Mouse (Mus musculus): ENCODE results near the gene Tuba1c. TPM values are rescaled to one million over a fixed set of nuclear protein-coding genes. Genes with fewer than 3 reads are reported as not detected.

Tuba1c gene
- polyA plus RNA-seq, 1 experiment from 2014 or later = 244 TPM

DNA sequence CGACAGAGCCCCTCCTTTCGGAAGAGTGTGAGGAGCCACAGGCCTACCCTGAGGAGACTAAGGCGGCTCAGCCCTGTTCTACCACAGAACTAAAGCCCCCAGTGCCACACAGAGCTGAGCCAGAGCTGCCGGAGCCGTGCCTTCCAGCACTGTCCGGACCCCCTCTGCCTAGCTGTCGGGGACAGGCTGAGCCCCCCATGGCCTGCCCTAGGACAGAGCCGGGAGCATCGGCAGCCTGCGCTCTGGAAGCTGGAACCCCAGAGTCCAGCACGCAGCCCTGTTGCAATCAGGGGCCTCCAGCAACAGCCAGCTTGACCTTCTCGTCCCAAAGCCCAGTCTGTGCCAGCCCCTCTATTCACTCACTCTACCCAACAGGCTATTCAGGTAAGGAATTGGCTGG lies 52.6 kb downstream of the Tuba1c start:
- H3K9me3 ChIP-seq (replicated peaks) = no peaks in the 10 kb centered on the region
- no peak overlapping the region for H3K27ac ChIP-seq
- H3K27me3 ChIP-seq (replicated peaks) = peaks cover 45% of the 10 kb centered on the region
- peaks cover 25% of the 10 kb centered on the region for H3K4me1 ChIP-seq
- no peak overlapping the region for H3K9ac ChIP-seq
- no peak overlapping the region for H3K4me3 ChIP-seq
- no peak for ATAC-seq
- WGBS (ENCODE audit: insufficient replicate concordance) = 90% methylated on average over 12 of the region's 12 CpGs
- H3K4me2 ChIP-seq = no peak overlapping the region
- H3K36me3 ChIP-seq = peaks cover 65% of the 10 kb centered on the region

DNA sequence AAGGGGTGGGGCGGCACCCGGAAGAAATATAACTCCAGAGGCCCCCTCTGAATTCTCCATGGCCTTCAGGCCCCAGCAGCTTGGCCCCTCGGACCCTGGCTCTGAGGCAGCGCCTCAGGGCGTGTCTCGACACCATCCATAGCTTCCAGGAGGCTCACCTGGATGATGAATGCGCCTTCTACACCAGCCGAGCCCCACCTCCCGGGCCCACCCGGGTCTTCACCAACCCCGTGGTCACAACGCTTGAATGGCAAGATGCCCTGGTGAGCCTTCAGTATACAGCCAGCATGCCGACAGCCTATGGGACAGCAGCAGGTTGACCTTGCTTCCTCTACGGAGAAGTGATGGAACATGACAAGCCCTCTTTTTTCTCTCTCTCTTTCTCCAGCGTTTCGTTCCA lies 53.1 kb downstream of the Tuba1c start:
- Histone ChIP-seq H3K9ac (no peak overlapping the region), H3K4me3 (no peak overlapping the region), H3K27ac (no peak overlapping the region), H3K4me1 (peaks cover 22% of the 10 kb centered on the region), H3K27me3 (replicated peaks) (peaks cover 50% of the 10 kb centered on the region), H3K4me2 (no peak overlapping the region), H3K36me3 (peaks cover 60% of the 10 kb centered on the region), H3K9me3 (replicated peaks) (no peaks in the 10 kb centered on the region)
- WGBS (ENCODE audit: insufficient replicate concordance) = 91% methylated on average over 16 of the region's 16 CpGs
- no peak for ATAC-seq

DNA sequence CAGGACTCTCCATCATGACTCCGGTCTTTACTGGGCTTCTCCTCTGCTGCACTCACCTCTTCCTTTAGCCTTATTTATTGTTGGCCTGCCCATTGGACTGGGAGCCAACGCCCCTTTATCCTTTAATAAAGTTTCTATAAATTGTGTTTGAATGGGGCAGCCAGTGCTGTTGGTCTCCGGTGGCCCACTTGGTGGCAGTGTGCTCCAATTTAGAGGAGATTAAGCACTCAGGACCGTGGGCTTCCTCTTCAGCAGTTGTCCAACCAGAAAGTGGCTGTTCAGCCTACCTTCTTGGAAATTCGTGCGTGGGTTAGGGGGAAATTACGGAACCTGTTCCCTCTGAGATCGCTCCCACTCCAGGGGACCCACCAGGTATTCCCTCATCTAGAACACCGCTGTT lies 53.6 kb downstream of the Tuba1c start:
- peaks cover 56% of the 10 kb centered on the region for H3K36me3 ChIP-seq
- H3K27ac ChIP-seq = no peak overlapping the region
- no peak overlapping the region for H3K9ac ChIP-seq
- H3K4me2 ChIP-seq = no peak overlapping the region
- ATAC-seq = no peak
- H3K4me1 ChIP-seq = peaks cover 22% of the 10 kb centered on the region
- WGBS (ENCODE audit: insufficient replicate concordance) = 62% methylated on average over 9 of the region's 9 CpGs
- H3K4me3 ChIP-seq = no peak overlapping the region
- H3K27me3 ChIP-seq (replicated peaks) = peaks cover 54% of the 10 kb centered on the region
- H3K9me3 ChIP-seq (replicated peaks) = no peaks in the 10 kb centered on the region

DNA sequence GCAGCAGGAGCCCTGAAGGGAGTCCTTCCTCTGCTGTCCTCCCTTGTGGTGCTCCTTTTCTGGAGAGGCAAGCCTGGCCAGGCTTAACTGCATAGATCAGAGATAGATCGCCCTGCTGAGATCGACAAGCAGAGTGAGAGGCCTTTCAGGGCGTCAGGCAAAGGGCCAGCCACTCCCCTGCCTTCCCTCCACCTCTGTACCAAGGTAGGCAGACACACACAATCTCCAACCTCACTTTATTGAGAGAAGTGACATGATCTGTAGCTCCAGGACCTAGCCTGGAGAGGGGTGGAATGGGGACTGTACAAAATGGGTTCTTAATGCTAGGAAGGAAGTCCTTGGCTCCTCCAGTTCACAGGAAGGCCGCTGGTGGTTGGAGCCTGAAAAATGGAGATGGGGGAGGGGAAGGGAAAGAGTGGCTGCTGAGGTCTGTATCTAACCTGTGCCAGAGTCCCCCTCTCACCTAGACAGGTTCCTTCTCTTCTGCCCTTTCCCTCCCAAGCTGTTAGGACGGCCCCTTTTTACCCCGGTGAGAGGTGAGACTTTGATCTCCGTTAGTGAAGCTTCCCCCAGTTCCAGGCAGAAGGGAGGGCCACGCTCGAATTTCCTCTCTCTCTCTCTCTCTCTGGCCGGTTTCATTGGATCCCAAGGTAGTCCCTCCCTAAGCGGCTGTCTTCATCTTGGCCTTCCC lies 54.3 kb downstream of the Tuba1c start:
- peaks cover 48% of the 10 kb centered on the region for H3K36me3 ChIP-seq
- 0 out of 2 replicates have a peak overlapping the region, but pooled peaks have one; percentile 15 for H3K4me3 ChIP-seq
- ATAC-seq = no peak
- WGBS (ENCODE audit: insufficient replicate concordance) = 16% methylated on average over 11 of the region's 11 CpGs
- no peaks in the 10 kb centered on the region for H3K9me3 ChIP-seq (replicated peaks)
- peak overlapping the region; percentile 26; the same call in 1 of the 2 replicates for H3K4me2 ChIP-seq
- no peak overlapping the region for H3K9ac ChIP-seq
- peaks cover 28% of the 10 kb centered on the region for H3K4me1 ChIP-seq
- H3K27me3 ChIP-seq (replicated peaks) = peaks cover 62% of the 10 kb centered on the region
- H3K27ac ChIP-seq = no peak overlapping the region

DNA sequence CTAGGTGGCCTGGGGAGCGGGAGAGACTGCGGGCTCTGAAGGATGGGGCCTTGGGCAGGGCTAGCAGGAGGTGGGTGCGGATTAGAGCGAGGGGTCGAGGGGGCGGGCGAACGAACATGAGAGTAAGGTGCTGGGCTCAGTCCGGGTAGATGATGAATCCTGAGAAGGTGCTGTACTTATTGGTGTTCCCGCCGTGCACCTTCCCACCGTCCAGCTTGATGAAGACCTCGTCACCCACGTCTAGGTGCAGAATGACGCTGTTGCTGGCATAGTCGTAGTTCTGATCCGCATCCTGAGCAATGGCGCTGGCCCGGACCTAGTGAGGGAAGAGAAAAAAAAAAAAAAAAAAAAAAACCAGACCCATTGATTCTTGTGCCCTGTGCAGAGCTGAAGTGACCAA lies 54.9 kb downstream of the Tuba1c start:
- Histone ChIP-seq H3K4me1 (peaks cover 30% of the 10 kb centered on the region), H3K9ac (no peak overlapping the region), H3K27me3 (replicated peaks) (peaks cover 68% of the 10 kb centered on the region), H3K27ac (no peak overlapping the region), H3K9me3 (replicated peaks) (no peaks in the 10 kb centered on the region), H3K4me2 (peak overlapping the region; percentile 26; the same call in 1 of the 2 replicates), H3K36me3 (peaks cover 42% of the 10 kb centered on the region), H3K4me3 (0 out of 2 replicates have a peak overlapping the region, but pooled peaks have one; percentile 15)
- WGBS (ENCODE audit: insufficient replicate concordance) = 24% methylated on average over 19 of the region's 19 CpGs
- no peak for ATAC-seq

DNA sequence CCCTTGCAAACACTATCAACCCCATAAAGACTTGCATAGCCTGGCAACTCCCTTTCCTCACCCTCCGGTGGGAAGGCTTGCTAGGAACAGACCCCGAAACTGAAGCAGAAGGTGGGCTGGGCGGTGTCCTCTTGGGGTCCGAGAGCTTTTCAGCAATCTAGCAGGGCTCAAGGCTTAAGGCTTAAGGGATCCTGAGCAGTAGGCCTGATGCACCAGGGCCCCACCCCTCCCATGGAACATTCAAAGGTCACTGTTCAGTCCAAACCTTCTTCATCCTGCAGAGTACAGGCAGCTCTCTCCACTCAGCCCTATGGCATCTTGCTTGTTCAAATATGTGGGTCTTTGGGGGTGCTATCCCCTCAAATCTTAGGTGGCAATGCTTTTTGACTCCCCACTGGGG lies 56.3 kb downstream of the Tuba1c start:
- Histone ChIP-seq H3K4me2 (no peak overlapping the region), H3K36me3 (peaks cover 28% of the 10 kb centered on the region), H3K4me1 (peaks cover 30% of the 10 kb centered on the region), H3K4me3 (no peak overlapping the region), H3K27ac (no peak overlapping the region), H3K9ac (no peak overlapping the region), H3K9me3 (replicated peaks) (no peaks in the 10 kb centered on the region), H3K27me3 (replicated peaks) (peaks cover 82% of the 10 kb centered on the region)
- WGBS (ENCODE audit: insufficient replicate concordance) = 70% methylated on average over 4 of the region's 4 CpGs
- ATAC-seq = no peak

DNA sequence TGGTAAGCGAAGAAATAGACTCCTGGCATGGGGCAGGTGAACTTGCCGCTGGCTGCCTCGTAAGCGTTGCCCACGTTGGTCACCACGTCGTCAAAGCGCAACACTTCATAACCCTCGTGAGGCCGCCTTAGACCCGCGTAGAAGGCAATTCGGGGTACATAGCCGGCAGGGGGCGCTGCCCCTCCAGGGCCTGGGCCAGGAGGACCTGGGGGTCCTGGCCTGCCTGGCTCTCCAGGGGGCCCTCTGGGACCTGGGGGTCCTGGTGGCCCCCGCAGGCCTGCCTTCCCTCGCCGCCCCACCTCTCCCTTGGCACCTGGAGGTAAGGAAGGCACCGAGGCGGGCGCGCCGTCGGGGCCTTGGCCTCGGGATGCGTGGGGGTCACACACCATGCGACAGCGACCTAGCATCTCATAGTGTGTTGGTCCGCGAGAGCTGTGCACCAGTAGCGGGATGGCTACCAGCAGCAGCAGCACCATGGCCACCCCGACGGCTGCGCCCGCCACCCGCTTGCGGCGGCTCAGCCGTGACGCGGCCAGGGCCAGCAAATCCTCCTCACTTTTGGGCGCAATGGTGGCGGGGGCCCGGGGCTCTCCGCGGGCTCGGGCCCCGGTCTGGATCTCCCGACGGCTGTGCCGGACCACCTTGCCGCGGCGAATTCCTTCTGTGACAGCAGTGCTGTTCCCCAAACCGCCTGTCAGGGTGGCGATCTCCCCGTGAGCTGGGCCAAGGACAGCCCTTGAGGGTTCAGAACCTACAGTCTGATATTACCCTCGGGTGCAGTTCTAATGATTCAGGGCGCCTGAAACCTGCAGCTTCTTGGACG lies 57.8 kb downstream of the Tuba1c start, which contains the start of gene C1ql4:
Gene C1ql4, minus strand, starts transcription at position 565 of the 823 bp plus-strand sequence.
- Histone ChIP-seq H3K27me3 (replicated peaks) (peaks cover 96% of the 10 kb centered on the region), H3K4me1 (peaks cover 30% of the 10 kb centered on the region), H3K4me2 (peak within 1 kb of the TSS; percentile 51), H3K9ac (no peak within 1 kb of the TSS), H3K27ac (no peak within 1 kb of the TSS), H3K9me3 (replicated peaks) (no peaks in the 10 kb centered on the region), H3K36me3 (peaks cover 14% of the 10 kb centered on the region), H3K4me3 (peak within 1 kb of the TSS; percentile 26)
- WGBS (ENCODE audit: insufficient replicate concordance) = 12% methylated on average over 58 of the region's 60 CpGs
- ATAC-seq = peak; percentile 24; the same call in 1 of the 2 replicates

Small RNA genes within 50 kb of the gene (microRNA-seq; reads per million reads assigned to microRNA genes)
- 1.1 reads per million for gene Mir6960

Other genes with a start within 250 kb of the Tuba1c start
- not detected in 2 replicates for gene Wnt1, start 240.0 kb upstream of the Tuba1c start, polyA plus RNA-seq (2016; fragmentation: Nextera tagmentation; extraction: Ambion mirVana)
- not detected in 2 replicates for gene Ddn, start 220.4 kb upstream of the Tuba1c start, polyA plus RNA-seq (2016; fragmentation: Nextera tagmentation; extraction: Ambion mirVana)
- 114 TPM in 2 replicates for gene Prkag1, start 198.4 kb upstream of the Tuba1c start, polyA plus RNA-seq (2016; fragmentation: Nextera tagmentation; extraction: Ambion mirVana)
- 7.0 TPM in 2 replicates for gene Kmt2d, start 158.7 kb upstream of the Tuba1c start, polyA plus RNA-seq (2016; fragmentation: Nextera tagmentation; extraction: Ambion mirVana)
- gene Rhebl1, start 135.4 kb upstream of the Tuba1c start, polyA plus RNA-seq (2016; fragmentation: Nextera tagmentation; extraction: Ambion mirVana) = 4.9 TPM in 2 replicates
- 0.25 and 0.32 TPM in 2 replicates for gene Dhh, start 131.4 kb upstream of the Tuba1c start, polyA plus RNA-seq (2016; fragmentation: Nextera tagmentation; extraction: Ambion mirVana)
- 4.4 and 4.6 TPM in 2 replicates for gene Lmbr1l, start 111.7 kb upstream of the Tuba1c start, polyA plus RNA-seq (2016; fragmentation: Nextera tagmentation; extraction: Ambion mirVana)
- 1,333 and 1,388 TPM in 2 replicates for gene Tuba1b, start 95.3 kb upstream of the Tuba1c start, polyA plus RNA-seq (2016; fragmentation: Nextera tagmentation; extraction: Ambion mirVana)
- gene Gm49450, start 76.3 kb upstream of the Tuba1c start, polyA plus RNA-seq (2016; fragmentation: Nextera tagmentation; extraction: Ambion mirVana) = not detected in 2 replicates
- gene Tuba1a, start 76.2 kb upstream of the Tuba1c start, polyA plus RNA-seq (2016; fragmentation: Nextera tagmentation; extraction: Ambion mirVana) = 180 and 181 TPM in 2 replicates
- 0.35 and 0.89 TPM in 2 replicates for gene Prph, start 25.3 kb downstream of the Tuba1c start, polyA plus RNA-seq (2016; fragmentation: Nextera tagmentation; extraction: Ambion mirVana)
- gene Troap, start 44.7 kb downstream of the Tuba1c start, polyA plus RNA-seq (2016; fragmentation: Nextera tagmentation; extraction: Ambion mirVana) = 22.1 and 23.6 TPM in 2 replicates
- 0.13 TPM in 1 of 2 replicates, not detected in the other for gene C1ql4, start 57.9 kb downstream of the Tuba1c start, polyA plus RNA-seq (2016; fragmentation: Nextera tagmentation; extraction: Ambion mirVana)
- 14.4 and 16.9 TPM in 2 replicates for gene Dnajc22, start 63.3 kb downstream of the Tuba1c start, polyA plus RNA-seq (2016; fragmentation: Nextera tagmentation; extraction: Ambion mirVana)
- gene Spats2, start 96.0 kb downstream of the Tuba1c start, polyA plus RNA-seq (2016; fragmentation: Nextera tagmentation; extraction: Ambion mirVana) = 23.6 and 23.8 TPM in 2 replicates
- 0.10 TPM in 1 of 2 replicates, not detected in the other for gene Kcnh3, start 195.0 kb downstream of the Tuba1c start, polyA plus RNA-seq (2016; fragmentation: Nextera tagmentation; extraction: Ambion mirVana)
- 71.8 and 77.0 TPM in 2 replicates for gene Mcrs1, start 222.1 kb downstream of the Tuba1c start, polyA plus RNA-seq (2016; fragmentation: Nextera tagmentation; extraction: Ambion mirVana)